Mouse (Mus musculus) embryo, embryonic 10.5 days (tissue): Measurements from ENCODE around the gene Cog7.

Experiments
- DNase-seq: peaks from one replicate; pipeline ENCODE4 v3.0.0-alpha.2; 2015; ENCODE audit warnings: low spot score

Gene Cog7

DNA sequence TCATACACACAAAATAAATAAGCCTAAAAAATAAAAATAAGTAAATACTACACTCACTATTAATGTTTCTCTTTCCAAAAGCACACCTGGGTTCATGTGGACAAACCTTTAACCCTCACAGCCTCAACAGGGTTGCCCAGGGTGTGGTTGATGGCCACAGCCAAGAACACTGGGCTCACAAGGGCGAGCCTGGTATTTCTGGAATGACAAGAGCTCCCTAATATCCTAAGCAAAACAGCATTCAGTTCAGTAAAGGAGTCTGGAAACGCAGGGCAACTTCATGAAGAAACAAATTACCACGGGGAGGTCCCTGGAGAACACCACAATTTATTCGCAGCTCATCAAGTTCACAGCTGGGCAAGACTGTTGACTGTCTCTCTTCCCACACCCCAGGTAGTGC, 34.0 kb downstream of the Cog7 start:
- no peak for DNase-seq

DNA sequence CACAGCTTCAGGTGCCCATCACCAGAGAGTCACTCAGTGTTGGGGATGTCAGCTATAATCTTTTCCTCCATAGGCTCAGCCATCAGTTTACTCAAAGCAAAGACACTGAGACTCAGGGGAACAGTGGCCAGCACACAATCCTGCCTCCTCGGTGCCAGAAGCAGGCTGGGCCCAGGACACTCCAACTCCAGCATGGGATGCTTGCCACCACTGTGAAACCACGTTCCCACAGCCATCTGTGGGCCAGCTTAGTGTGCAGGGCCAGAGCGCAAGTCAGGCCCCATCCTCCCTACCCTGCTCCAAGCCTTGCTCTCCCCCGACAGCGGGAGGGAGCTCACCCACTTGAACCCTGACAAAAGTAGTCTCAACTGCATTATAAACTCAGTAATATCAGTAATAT, 35.3 kb downstream of the Cog7 start:
- no peak for DNase-seq

DNA sequence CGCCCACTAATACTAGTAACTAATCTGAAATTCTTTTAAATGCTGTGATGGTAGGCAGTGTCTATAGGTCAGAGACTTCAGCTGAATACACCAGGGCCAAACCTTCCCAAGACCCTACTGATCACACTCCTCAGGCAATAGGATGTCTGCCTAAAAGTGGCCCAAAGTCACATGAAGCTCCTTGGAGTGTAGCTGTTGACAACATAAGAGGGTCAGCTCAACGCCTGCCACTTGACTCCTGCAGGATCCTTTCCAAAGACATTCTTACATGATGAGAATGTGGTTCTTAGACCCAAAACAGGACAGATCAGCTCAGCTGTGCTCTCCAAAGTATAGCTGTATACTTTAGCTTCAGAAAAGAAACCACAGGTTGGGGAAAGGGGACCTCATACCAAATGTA, 39.1 kb downstream of the Cog7 start:
- no peak for DNase-seq

DNA sequence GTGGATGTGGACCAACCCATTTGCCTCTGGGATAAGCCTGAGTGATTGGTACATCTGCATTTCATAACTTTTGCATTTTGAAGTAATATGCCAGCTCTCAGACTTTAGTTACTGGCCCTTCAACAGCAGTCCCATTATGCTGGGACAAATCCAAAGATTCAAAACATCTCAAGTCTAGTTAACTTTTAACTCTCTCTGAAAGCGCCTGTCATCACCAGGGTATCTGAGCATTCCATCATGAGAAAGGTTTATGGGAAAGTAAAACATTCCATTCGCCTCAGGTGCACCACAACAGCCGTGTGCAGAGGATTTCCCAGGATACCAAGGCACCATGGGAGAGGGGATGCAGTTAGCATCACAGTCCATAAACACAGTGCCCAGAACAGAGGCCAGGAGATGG, 39.9 kb downstream of the Cog7 start:
- DNase-seq, result no peak

DNA sequence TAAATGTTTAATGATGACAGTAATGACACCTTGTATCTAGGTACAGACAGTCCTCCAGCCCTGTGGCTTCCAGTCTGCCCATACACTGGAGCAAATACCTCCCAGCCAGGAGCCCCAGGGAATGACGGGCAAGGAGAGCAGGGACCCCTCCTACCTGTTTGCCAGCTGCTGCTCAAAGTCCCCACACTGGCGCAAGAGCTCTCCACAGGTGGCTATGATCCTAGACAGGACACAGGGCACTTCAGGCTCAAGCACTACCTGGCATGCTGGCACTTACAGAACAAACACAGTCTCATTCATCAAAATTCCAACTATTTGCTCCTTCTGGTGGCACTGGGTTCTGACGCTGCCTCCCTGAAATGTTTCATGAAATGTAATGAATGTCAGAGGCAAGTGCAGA, 40.5 kb downstream of the Cog7 start:
- DNase-seq, result no peak

DNA sequence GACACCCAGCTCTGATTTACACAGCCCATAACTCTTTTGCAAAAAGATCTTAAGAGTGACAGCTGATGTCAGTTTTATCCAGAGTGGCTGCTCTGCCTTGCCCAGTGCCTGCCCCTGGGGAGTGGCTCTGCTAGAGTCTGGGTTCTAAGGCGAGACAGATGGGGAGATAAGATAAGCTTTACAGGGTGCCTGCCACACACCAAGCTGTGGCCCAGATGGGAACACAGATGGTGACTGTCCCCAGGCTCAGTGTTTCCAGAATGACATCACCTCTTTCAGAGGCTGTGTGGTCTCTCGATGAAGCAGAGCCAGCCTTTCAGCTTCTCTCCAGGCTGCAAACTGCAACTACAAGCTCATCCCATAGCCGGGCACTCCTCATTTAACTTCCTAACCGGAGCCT, 41.8 kb downstream of the Cog7 start:
- DNase-seq, result peak; percentile 29

DNA sequence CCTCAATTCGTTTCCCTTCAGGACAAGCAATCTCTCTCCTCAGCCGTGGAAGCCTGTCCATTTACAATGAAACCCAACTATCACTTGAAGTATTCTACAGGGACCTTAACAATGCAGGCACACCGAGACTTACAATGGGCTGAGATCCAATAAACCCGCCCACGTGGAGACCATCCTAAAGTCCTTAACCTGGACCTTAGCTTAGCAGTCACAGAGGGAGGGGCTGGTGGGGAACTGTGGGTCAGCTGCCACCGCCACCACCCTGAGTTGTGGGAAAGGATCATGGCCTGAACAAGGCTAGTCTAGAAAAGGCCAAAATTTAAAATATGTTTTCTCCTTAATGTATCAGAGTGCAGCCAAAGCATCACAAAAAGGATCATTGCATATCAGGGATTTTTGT, 42.3 kb downstream of the Cog7 start:
- no peak for DNase-seq

DNA sequence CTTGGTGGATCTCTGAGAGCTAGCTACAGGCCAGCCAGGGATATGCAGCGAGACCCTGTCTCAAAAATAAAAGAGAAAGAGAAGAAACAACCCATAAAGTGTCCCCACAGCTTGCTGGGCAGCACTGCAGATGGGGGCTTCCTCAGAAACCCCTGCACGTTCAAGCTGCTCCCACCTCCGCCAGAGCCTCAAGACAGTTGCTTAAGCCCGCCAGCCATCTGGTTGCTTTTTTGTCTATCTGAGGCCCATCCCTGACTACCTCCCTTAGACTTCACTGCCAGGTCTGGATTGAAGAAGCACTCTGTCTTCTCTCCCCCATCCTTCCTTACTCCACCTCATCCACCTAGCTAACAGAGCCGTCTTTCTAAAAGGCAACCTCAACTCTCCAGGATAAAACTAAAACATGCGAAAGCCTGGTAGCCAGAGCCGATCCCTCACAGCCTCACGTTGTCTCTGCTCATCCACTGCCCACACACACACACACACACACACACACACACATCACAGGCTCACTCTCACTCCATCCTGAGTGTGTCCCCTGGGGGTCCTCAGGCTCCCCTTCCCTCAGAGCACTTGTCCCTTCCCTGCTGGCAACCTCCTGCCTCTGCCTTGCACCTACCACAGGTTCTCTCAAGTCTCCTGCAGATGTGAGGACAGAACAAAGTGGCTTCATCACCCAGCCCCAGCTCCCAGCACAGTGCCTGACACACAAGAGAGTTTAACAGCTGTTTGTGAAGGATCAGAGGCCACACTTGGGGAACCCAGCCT, 43.2 kb downstream of the Cog7 start:
- no peak for DNase-seq

DNA sequence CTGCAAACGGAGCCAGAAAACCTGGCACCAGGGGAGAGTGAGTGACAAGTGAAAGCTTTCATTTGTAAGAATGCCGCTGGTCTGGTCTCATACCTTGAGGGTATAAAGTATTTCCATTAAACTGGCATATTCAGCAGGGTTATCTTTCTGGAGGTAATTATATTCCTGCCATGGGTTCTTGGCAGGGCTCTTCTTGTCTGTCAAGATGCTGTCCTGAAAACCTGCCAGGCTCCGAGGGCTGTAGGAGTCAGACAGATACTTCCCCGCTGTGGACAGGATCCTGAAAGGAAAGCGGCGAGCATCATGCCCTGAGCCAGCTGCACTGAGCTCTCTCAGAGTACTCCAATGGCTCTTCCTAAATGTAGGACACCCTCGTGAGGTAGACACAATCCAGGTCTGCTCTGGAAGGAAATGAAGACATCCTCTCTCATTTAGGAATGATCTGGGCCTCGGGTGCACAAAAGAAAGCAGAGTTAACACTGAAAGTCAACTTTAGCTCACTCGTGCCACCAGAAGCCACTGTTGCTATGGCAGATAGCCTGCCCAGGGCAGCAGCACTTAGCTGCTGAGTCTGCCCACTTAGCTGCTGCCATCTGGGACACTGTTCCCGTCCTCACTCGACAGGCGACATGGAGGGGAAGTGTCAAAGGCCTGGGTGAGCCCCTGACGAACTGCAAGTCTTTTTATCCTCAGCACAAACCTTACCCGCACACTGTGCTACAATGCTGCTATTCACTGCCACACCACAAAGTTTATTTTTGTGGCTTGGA, 44.5 kb downstream of the Cog7 start:
- DNase-seq, result no peak

DNA sequence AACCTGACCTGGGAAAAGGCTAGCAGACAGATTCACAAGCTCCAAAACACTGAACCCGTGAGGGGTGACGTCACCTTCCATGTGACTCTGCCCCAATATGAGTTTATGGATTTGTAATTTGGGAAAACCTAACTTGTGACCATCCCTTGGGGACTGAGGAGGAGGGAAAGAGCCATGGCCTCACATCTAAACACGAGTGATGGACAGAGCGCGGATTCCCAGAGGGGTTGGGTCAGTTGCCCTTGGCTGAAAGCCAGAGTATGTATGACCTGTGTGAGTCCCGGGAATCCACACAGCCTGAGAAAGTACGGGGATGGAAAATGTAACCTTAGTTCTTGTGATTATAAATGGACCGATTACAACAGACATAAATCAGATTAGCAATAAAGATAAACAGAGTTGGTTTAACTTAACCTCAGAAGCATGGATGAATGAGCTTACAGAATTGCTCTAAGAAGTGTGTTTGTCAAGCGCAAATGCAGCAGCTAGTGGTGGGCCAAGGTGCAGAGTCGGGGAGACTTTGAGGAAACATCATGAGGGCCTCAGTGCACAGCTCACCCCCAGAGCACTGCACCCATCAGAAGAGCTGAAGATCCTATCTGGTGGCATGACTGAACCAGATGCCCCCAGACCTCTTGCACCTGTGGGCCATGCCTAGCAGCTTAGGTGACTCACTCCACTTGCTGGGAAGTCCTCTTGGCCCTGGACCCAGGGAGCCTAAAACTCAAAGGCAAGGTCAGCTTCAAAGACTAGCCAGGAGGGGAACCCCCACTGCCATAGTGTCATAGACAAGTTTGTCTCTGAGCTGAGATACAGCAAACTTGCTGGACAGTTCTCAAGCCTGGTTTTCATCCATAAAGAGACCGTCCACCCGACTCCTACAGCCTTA, 45.4 kb downstream of the Cog7 start:
- DNase-seq, result no peak

DNA sequence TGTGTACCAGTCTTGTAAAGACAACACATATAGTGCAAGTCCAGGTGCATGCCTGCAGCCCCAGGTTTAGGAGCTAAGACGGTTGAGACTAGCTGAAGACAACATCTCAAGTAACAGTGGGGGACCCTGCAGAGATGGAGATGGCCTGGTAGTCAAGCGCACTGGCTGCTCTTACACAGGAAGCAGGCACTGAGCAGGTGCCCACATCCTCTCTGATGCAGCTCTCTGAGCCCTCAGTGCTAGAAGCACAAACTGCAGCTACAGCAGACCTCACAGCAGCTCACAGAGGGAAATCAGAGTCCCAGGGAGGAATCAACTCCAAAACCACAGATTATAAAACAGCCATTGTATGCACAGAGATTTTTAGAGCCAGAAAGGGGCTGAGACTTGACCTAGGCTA, 47.2 kb downstream of the Cog7 start:
- DNase-seq, result no peak

DNA sequence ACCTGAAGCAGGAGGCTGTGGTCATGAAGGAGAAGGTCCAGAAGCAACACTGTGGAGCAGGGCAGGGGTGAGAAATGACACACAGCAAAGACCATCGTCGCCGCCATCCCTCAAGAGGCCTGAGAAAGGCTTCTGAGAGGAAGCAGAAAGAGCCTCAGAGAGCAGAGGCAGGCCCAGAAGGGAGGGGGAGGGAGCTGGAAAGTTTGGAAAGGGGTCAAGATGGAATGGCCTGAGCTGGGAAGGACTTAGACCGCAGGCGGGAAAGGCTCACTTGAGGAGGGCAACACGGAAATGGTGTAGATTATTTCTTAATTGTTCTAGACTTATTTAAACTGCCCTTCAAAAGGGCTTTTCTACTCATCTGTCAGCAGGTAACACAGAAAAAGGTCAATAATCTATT, 47.8 kb downstream of the Cog7 start:
- DNase-seq, result no peak

DNA sequence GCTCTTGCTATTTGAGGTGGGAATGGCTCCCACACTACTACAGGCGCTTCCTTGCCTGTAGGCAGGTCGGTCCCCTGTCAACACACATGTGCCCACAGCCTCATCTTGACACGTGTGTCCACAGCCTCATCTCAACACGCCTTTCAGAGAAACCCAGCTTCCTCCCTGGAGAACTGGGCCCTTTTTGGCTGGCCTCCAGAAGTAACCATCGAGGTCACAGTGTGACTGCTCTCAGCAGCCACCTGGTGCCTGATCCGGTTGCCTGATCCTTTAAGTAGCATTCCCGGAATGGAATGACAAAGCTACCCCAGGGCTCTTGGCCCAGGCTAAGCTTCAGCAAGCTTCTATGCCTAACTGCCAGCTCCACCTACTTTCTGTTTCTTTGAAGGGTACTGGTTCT, 50.3 kb downstream of the Cog7 start:
- DNase-seq, result no peak

DNA sequence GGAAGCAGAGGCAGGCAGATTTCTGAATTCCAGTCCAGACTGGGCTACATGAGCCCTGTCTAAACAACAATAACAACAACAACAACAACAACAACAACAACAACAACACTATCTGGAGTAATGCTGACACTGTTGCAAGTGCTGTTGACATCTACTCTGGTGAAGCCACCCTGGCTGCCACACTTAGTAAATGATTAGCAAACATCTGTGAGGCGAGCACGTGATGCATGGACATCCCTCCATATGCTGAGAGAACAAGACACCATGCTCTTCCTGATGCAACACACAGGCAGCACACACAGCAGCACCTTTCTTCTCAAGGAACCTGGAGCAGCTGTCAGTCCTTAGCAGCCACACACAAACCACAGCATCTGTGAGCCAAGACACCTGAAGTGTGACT, 53.6 kb downstream of the Cog7 start:
- DNase-seq, result no peak

DNA sequence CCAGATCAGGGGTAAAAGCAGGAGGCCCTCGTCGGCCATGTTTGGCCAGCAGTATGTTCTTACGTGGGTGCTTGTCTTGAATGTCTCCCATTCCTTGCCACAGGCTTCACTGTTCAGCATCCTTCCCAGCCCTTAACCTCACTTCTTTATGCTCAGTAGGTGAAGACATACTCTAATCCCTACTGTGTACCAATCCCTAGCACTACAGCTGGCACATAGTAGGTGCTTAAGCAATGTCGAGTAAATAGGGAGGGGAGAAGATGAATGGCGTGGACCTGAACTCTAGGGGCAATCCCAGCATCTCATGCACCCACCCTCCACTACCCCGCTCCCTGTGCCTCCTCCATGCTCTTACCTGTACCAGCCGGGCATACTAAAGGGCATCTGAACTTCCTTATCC, 57.1 kb downstream of the Cog7 start:
- DNase-seq, result no peak

DNA sequence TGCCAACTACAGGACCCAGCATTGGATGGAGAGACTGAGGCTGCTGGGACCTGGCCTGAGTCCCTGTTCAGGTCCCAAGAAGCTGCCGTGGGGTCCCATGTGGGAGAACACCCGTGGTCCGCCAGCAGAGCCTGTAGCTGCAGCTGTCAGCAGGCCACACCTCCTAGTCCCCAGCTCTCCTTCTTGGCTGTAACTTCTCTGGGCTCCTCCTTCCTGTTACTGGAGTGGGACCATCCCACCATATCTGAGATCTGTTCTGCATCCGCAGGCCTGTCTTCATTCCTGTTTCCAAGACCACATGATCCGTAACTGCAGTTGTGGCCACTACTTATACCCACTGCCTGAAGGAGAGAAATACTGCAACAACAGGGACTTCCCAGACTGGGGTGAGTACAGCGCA, 67.6 kb downstream of the Cog7 start:
- DNase-seq, result no peak

DNA sequence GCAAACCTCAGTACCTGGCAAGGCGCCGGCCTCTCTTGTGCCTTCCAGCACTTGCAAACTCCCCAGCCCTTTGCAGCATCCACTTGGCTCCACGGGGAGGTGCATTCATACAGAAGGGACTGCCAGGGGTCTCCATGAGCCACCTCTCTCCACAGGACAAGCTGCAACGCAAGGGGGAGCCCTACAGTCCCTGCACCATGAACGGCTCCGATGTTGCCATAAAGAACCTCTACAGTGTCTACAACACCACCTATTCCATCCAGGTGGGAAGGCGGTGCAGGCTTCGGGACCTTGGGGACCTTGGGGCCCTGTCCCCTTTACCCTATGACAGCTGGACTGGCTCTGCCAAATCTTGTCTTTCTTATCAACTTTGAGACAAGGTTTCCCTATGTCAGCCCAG, 69.3 kb downstream of the Cog7 start:
- DNase-seq, result no peak

DNA sequence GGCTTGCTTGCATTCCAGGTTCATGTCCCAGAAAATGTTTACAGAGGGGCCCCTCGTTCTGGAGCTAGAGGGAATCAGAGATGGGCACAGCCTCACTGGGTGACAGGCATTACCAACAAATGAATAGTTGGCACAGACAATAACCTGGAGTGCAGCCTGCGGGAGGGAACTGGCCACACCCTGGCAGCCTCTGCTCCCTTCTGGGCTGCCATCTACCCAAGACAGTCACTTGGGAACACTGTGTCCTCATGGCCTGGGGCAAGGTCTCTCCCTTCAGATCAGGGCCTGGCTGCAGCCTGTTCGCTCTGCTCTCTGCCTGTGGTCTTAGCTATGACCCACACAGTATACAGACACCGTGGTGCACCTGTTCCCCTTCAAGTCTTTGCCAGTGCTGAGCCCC, 74.6 kb downstream of the Cog7 start:
- DNase-seq, result no peak

DNA sequence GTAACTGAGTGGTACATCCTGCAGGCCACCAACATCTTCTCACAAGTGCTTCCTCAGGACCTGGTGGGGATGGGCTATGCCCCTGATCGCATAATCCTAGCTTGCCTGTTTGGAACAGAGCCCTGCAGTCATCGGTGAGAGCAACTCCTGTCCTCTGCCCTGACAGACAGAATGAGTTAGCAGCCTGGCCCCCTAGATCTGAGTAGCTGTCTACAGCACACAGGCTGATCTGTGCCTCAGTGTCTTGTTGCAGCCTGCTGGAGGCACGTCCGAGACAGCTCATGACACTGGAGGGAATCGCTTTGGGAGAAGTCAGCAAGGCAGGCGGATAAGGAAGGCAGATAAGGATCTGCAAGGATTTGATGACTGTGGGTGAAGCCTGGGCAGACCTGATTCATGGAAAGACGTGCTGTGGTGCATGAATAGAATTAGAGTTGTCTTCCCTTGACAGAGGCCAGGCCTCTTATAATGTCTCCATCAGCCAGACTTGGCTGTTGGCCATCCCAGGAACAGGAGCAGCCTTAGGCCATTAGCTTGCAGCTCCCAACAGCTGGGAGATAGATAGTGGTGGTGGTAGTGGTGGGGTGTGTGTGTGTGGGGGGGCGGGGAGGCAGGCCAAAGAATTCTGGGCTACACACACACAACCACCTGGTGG, 78.6 kb downstream of the Cog7 start:
- no peak for DNase-seq

DNA sequence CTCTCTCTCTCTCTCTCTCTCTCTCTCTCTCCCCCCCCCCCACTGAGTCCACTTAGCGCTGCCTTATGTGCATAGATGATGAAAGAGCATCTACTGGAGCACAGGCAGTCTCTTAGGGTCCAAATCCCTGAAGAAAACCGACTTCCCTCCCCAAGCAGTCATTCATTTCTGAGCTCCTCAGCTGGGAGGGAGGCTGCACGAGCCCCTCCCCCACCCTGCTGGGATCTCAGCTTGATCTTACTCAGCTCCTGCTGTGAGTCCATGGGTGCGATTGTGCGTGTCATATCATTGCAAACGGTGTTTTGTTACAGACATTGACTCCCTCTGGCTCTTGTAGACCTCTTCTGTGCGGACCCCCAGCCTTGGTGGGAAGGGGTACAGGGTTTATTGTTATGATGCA, 81.6 kb downstream of the Cog7 start:
- peak; percentile 50 for DNase-seq

DNA sequence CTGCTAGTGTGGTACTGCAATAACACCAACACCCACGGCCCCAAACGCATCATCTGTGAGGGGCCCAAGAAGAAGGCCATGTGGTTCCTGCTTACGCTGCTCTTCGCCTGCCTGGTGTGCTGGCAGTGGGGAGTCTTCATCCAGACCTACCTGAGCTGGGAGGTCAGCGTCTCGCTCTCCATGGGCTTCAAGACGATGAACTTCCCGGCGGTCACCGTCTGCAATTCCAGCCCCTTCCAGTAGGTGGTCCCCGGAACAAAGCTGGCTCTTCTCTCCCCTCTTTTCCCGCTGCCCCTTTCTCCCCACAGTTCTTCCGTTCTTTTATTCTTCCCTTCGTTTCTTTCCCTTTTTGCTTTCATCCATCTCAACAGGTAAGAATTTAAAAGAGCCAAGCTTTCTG, 82.2 kb downstream of the Cog7 start:
- DNase-seq, result peak; percentile 73

DNA sequence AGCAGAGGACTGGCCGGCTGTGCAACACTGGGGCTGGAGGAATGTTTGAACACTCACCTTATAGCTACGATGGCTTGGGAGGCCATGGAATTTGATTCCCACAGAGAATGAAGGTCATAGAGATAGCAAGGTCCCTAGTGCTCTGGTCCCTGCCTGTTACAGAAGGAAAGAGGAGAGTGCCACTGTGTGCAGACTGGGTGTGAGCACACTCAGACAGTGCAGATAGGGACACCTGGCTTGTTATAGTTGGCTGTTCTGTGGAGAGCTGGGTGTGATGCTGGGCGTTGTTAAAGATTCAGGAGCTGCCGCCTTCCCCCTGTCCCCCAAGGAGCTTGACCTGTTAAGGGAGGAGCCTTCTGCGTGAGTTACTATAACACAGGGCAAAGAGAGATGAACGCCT, 84.8 kb downstream of the Cog7 start:
- DNase-seq, result no peak
